Mouse (Mus musculus) heart, embryonic 11.5 days (tissue): ENCODE results near the gene H2-DMb2. TPM values are rescaled to one million over a fixed set of nuclear protein-coding genes. Genes with fewer than 3 reads are reported as not detected.

Source experiments
- ATAC-seq: fragments of 200-750 bp; cut with Nextera tagmentation; replicated peaks from 2 replicates; pipeline ENCODE4 v1.8.0; 2017; ENCODE audit warnings: moderate library complexity; ENCODE audit not compliant: insufficient number of reproducible peaks, low FRiP score, low TSS enrichment
- H3K27ac ChIP-seq: fragments of 300-500 bp; sonication (generic); 2 replicates; pipeline ENCODE4 v1.5.1; 2014; ENCODE audit warnings: mild to moderate bottlenecking, low read depth, low read length
- H3K27me3 ChIP-seq: fragments of 300-500 bp; sonication (generic); 2 replicates; pipeline ENCODE4 v1.6.1; 2014; ENCODE audit warnings: mild to moderate bottlenecking, low read length, mixed read lengths; ENCODE audit not compliant: control insufficient read depth, insufficient read depth
- H3K36me3 ChIP-seq: fragments of 300-500 bp; sonication (generic); 2 replicates; pipeline ENCODE4 v1.6.1; 2014; ENCODE audit warnings: mild to moderate bottlenecking, low read length, moderate library complexity, mixed read lengths; ENCODE audit not compliant: control insufficient read depth, insufficient read depth
- H3K4me1 ChIP-seq: fragments of 300-500 bp; sonication (generic); 2 replicates; pipeline ENCODE4 v1.6.1; 2014; ENCODE audit warnings: low read length; ENCODE audit not compliant: control insufficient read depth, insufficient read depth
- H3K4me2 ChIP-seq: fragments of 300-500 bp; sonication (generic); 2 replicates; pipeline ENCODE4 v1.6.1; 2014; ENCODE audit warnings: mild to moderate bottlenecking, moderate library complexity
- H3K4me3 ChIP-seq: fragments of 300-500 bp; sonication (generic); 2 replicates; pipeline ENCODE4 v1.5.1; 2014; ENCODE audit warnings: low read depth, low read length
- H3K9ac ChIP-seq: fragments of 300-500 bp; sonication (generic); 2 replicates; pipeline ENCODE4 v1.6.1; 2014; ENCODE audit warnings: mild to moderate bottlenecking, low read depth, low read length, moderate library complexity
- H3K9me3 ChIP-seq: fragments of 300-500 bp; sonication (generic); replicated peaks from 2 replicates; pipeline ENCODE4 v1.6.1; 2016; ENCODE audit warnings: low read length; ENCODE audit not compliant: control insufficient read depth
- WGBS: fragments of 180-500 bp; shearing (Covaris S2); extraction: QIAGEN DNeasy Blood & Tissue Kit; methylation state at CpG from one replicate; pipeline ENCODE4 v1.1.7; 2014; ENCODE audit not compliant: insufficient replicate concordance; 5-methylcytosine and 5-hydroxymethylcytosine counted together
- polyA plus RNA-seq: library from polyadenylated mRNA; unstranded; fragments of >200 nt; fragmentation: Nextera tagmentation; extraction: Ambion mirVana; gene quantifications from 2 replicates; pipeline ENCODE4 v1.2.1, GENCODE M21; 2014

Gene H2-DMb2
- polyA plus RNA-seq: 0.20 TPM in 1 of 2 replicates, not detected in the other

- Histone ChIP-seq H3K27me3 (peaks cover 42% of the 10 kb centered on the region), H3K27ac (no peak within 1 kb of the TSS), H3K36me3 (no peaks in the 10 kb centered on the region), H3K9me3 (no peaks in the 10 kb centered on the region), H3K4me2 (no peak within 1 kb of the TSS), H3K4me3 (no peak within 1 kb of the TSS), H3K9ac (no peak within 1 kb of the TSS), H3K4me1 (peaks cover 3% of the 10 kb centered on the region)
- 43% methylated on average over 7 of the region's 7 CpGs for WGBS
- no peak for ATAC-seq
Measured at GRCm38 (mm10) chr17:34143033-34143432, at the start of gene H2-DMb2. H2-DMb2 (plus strand) TSS chr17:34143307.

GRCm38 (mm10) chr17:34094283-34095035, 48.6 kb upstream of the H2-DMb2 start:
- H3K4me1 ChIP-seq: peaks cover 4% of the 10 kb centered on the region; the same call in 1 of the 2 replicates
- peaks cover 3% of the 10 kb centered on the region; the same call in 1 of the 2 replicates for H3K27me3 ChIP-seq
- no peak for ATAC-seq
- H3K4me3 ChIP-seq: no peak overlapping the region
- H3K36me3 ChIP-seq: no peaks in the 10 kb centered on the region
- H3K9ac ChIP-seq: no peak overlapping the region
- H3K27ac ChIP-seq: no peak overlapping the region
- no peak overlapping the region for H3K4me2 ChIP-seq
- WGBS: 77% methylated on average over 27 of the region's 27 CpGs
- H3K9me3 ChIP-seq: no peaks in the 10 kb centered on the region

DNA sequence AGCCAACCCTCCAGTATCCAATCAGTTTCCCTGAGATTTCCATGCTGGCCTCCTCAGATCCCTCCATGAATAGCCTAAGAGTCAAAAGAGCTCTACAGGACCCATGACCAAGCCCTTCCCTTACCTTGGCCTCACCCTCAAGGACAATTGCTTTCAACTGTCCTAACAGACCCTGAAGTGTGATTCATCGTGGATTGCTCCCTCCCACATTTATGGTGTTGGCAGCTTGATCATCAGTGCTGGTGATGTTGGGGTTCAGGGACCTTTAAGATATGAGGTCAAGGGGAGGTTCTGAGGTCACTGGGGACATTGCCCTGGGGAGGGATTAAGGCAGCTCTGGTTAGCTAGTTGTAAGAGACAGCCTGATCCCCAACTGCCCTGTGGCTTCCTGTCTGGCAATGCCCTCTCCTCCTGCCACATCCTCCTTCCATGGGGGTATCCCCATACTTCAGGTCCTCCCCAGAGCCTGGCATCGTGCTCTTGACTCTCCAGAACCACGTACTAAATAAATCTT, 46.6 kb upstream of the H2-DMb2 start:
- H3K4me2 ChIP-seq: no peak overlapping the region
- H3K4me1 ChIP-seq: peaks cover 5% of the 10 kb centered on the region; the same call in 1 of the 2 replicates
- H3K4me3 ChIP-seq: no peak overlapping the region
- no peaks in the 10 kb centered on the region for H3K36me3 ChIP-seq
- no peak overlapping the region for H3K27ac ChIP-seq
- H3K9me3 ChIP-seq: no peaks in the 10 kb centered on the region
- WGBS: 68% methylated on average over 3 of the region's 3 CpGs
- H3K9ac ChIP-seq: no peak overlapping the region
- peaks cover 3% of the 10 kb centered on the region; the same call in 1 of the 2 replicates for H3K27me3 ChIP-seq
- ATAC-seq: no peak

- no peak overlapping the region for H3K4me2 ChIP-seq
- no peaks in the 10 kb centered on the region for H3K9me3 ChIP-seq
- no peak for ATAC-seq
- no peaks in the 10 kb centered on the region for H3K36me3 ChIP-seq
- no peak overlapping the region for H3K9ac ChIP-seq
- peaks cover 3% of the 10 kb centered on the region; the same call in 1 of the 2 replicates for H3K27me3 ChIP-seq
- H3K4me1 ChIP-seq: peaks cover 6% of the 10 kb centered on the region; the same call in 1 of the 2 replicates
- 70% methylated on average over 5 of the region's 5 CpGs for WGBS
- no peak overlapping the region for H3K27ac ChIP-seq
- no peak overlapping the region for H3K4me3 ChIP-seq
Measured at GRCm38 (mm10) chr17:34097272-34097671, 45.8 kb upstream of the H2-DMb2 start.

GRCm38 (mm10) chr17:34098709-34099479, 44.2 kb upstream of the H2-DMb2 start:
- WGBS: 42% methylated on average over 10 of the region's 10 CpGs
- Histone ChIP-seq H3K4me1 (0 out of 2 replicates have a peak, but pooled peaks cover 3% of the 10 kb centered on the region), H3K9me3 (no peaks in the 10 kb centered on the region), H3K27ac (no peak overlapping the region), H3K9ac (no peak overlapping the region), H3K4me3 (no peak overlapping the region), H3K27me3 (peaks cover 3% of the 10 kb centered on the region; the same call in 1 of the 2 replicates), H3K4me2 (no peak overlapping the region), H3K36me3 (no peaks in the 10 kb centered on the region)
- no peak for ATAC-seq

DNA sequence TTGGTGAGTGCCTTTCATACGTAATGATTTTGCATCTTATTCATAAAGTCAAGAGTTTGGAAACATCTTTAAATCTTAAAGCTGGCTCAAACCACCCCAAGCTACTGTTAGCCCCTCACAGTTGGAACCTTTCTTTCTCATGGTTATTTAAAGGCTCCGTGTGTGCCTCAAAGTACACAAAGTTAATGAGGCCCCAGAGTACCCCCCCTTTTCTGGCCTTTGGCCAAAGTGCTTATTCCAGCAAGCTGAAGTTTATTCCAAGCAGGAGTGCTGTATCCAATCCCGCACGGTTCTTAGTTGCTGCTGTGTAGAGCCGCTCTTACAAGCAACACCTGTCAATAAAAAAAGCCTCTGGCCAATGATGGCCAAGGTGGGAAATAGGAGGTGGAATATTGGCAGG, 43.6 kb upstream of the H2-DMb2 start:
- Histone ChIP-seq H3K4me2 (no peak overlapping the region), H3K27ac (no peak overlapping the region), H3K27me3 (peaks cover 3% of the 10 kb centered on the region; the same call in 1 of the 2 replicates), H3K9me3 (no peaks in the 10 kb centered on the region), H3K36me3 (no peaks in the 10 kb centered on the region), H3K9ac (no peak overlapping the region), H3K4me3 (no peak overlapping the region), H3K4me1 (0 out of 2 replicates have a peak, but pooled peaks cover 3% of the 10 kb centered on the region)
- ATAC-seq: no peak
- WGBS: 66% methylated on average over 5 of the region's 5 CpGs

DNA sequence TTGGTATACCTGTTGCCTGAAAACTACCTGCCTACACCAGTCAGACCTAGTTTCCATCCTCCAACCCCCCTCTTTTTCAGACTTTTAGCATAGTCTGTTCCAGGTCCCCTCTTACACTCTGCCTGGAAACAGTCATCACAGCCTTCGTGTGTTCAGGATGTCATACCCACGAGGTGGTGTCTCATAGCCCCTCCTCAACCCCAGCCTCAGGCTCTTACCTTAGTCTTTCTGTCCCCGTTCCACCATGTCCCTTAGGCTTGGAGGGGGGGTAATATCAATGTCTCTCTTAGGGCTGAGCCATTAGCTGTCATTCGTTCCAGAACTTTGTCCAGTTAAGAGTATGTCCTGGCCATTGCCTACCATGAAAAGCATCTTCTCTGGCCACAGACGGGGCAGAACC, 41.9 kb upstream of the H2-DMb2 start:
- Histone ChIP-seq H3K4me2 (no peak overlapping the region), H3K27ac (no peak overlapping the region), H3K4me3 (no peak overlapping the region), H3K36me3 (no peaks in the 10 kb centered on the region), H3K4me1 (0 out of 2 replicates have a peak, but pooled peaks cover 3% of the 10 kb centered on the region), H3K9ac (no peak overlapping the region), H3K9me3 (no peaks in the 10 kb centered on the region), H3K27me3 (peaks cover 3% of the 10 kb centered on the region; the same call in 1 of the 2 replicates)
- ATAC-seq: no peak
- 27% methylated on average over 5 of the region's 5 CpGs for WGBS

DNA sequence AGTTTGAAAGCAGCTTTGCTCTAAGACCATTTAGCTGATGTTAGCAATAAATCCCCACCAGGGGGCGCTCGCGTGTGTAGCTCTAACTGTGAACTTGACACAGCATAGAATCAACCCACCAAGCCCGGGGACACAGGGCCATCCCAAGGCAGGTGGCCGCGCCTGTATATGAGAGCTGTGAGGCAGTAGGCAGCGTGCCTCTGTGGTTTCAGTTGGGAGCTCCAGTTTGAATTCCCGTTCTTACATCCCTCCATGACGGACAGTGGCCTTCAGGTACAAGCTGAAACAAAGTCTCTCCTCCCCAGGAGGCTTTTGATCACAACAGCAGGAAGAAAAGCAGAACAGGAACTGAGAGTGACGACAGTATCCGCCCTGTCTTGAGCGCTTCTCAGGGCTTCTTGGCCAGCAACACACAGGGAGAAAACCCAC, 41.5 kb upstream of the H2-DMb2 start:
- Histone ChIP-seq H3K27me3 (peaks cover 3% of the 10 kb centered on the region; the same call in 1 of the 2 replicates), H3K9ac (no peak overlapping the region), H3K27ac (no peak overlapping the region), H3K4me1 (0 out of 2 replicates have a peak, but pooled peaks cover 3% of the 10 kb centered on the region), H3K4me2 (peak overlapping the region; percentile 58), H3K36me3 (no peaks in the 10 kb centered on the region), H3K4me3 (0 out of 2 replicates have a peak overlapping the region, but pooled peaks have one; percentile 25), H3K9me3 (no peaks in the 10 kb centered on the region)
- 0 out of 2 replicates have a peak, but pooled peaks have one; percentile 57 for ATAC-seq
- WGBS: 5% methylated on average over 12 of the region's 12 CpGs
